Mouse (Mus musculus) myocyte (in vitro differentiated cells): ENCODE results near the gene Atp11b. TPM values are rescaled to one million over a fixed set of nuclear protein-coding genes. Genes with fewer than 3 reads are reported as not detected.

ENCODE experiments used
- H3K27me3 ChIP-seq: one replicate; pipeline ENCODE4 v1.6.1; 2011; ENCODE audit not compliant: control insufficient read depth, insufficient read depth, insufficient read length
- H3K36me3 ChIP-seq: one replicate; pipeline ENCODE4 v1.6.1; 2011; ENCODE audit not compliant: control insufficient read depth, insufficient read depth
- H3K4me2 ChIP-seq: one replicate; pipeline ENCODE4 v1.6.1; 2011; ENCODE audit warnings: low read depth, control low read depth
- H3K4me3 ChIP-seq: one replicate; pipeline ENCODE4 v1.5.1; 2011; ENCODE audit warnings: mild to moderate bottlenecking, control low read depth, moderate library complexity
- H3K79me2 ChIP-seq: one replicate; pipeline ENCODE4 v1.6.1; 2011; ENCODE audit not compliant: control insufficient read depth, insufficient read depth
- H3ac ChIP-seq: one replicate; pipeline ENCODE4 v1.6.1; 2011; ENCODE audit not compliant: control insufficient read depth, insufficient read length
- CEBPB ChIP-seq: IDR thresholded peaks from 2 replicates; pipeline ENCODE4 v1.6.1; 2011; ENCODE audit warnings: mild to moderate bottlenecking, moderate library complexity; ENCODE audit not compliant: poor library complexity, insufficient read depth, severe bottlenecking
- E2F4 ChIP-seq: IDR thresholded peaks from one replicate; pipeline ENCODE4 v1.6.1; 2011; ENCODE audit warnings: mild to moderate bottlenecking, control low read depth, moderate library complexity; ENCODE audit not compliant: insufficient read depth
- MAX ChIP-seq: IDR thresholded peaks from one replicate; pipeline ENCODE4 v1.6.1; 2011; ENCODE audit warnings: low read depth, mild to moderate bottlenecking, control low read depth
- MYOD1 ChIP-seq, 3 experiments: IDR thresholded peaks; one replicate each; pipeline ENCODE4 v1.6.1; 2011; ENCODE audit warnings: control low read depth in 2 of 3, low read depth in 2 of 3, mild to moderate bottlenecking in 2 of 3, moderate library complexity in 1 of 3; ENCODE audit not compliant: insufficient read length in 2 of 3, control insufficient read depth in 1 of 3
- MYOG ChIP-seq, 3 experiments: IDR thresholded peaks; one replicate each; pipeline ENCODE4 v1.6.1; 2011; ENCODE audit warnings: control low read depth in 2 of 3, low read depth in 2 of 3, mild to moderate bottlenecking in 2 of 3; ENCODE audit not compliant: insufficient read length in 2 of 3, control insufficient read depth in 1 of 3, insufficient read depth in 1 of 3
- POLR2A ChIP-seq: IDR thresholded peaks from one replicate; pipeline ENCODE4 v1.6.1; 2011; ENCODE audit warnings: low read depth, mild to moderate bottlenecking, control low read depth, moderate library complexity; ENCODE audit not compliant: insufficient read length
- POLR2AphosphoS2 ChIP-seq: IDR thresholded peaks from one replicate; pipeline ENCODE4 v1.6.1; 2011; ENCODE audit warnings: low read depth, control low read depth; ENCODE audit not compliant: insufficient read length
- REST ChIP-seq: IDR thresholded peaks from one replicate; pipeline ENCODE4 v1.6.1; 2011; ENCODE audit warnings: mild to moderate bottlenecking, control low read depth, moderate library complexity; ENCODE audit not compliant: insufficient read depth, insufficient read length
- SRF ChIP-seq: IDR thresholded peaks from one replicate; pipeline ENCODE4 v1.6.1; 2011; ENCODE audit warnings: low read depth; ENCODE audit not compliant: control insufficient read depth, insufficient read length
- TCF12 ChIP-seq: IDR thresholded peaks from one replicate; pipeline ENCODE4 v1.6.1; 2011; ENCODE audit warnings: mild to moderate bottlenecking, control low read depth; ENCODE audit not compliant: poor library complexity, insufficient read depth, severe bottlenecking
- TCF3 ChIP-seq: IDR thresholded peaks from one replicate; pipeline ENCODE4 v1.6.1; 2011; ENCODE audit warnings: low read depth, control low read depth; ENCODE audit not compliant: insufficient read length
- USF1 ChIP-seq: IDR thresholded peaks from one replicate; pipeline ENCODE4 v1.6.1; 2011; ENCODE audit warnings: low read depth, mild to moderate bottlenecking, control low read depth, moderate library complexity
- polyA plus RNA-seq: library from polyadenylated mRNA; unstranded; fragments of >200 nt; fragmentation: generic; extraction: Trizol; gene quantifications from one replicate; pipeline ENCODE4 v1.2.1, GENCODE M21; 2012; ENCODE audit warnings: missing spikeins

Atp11b gene
- polyA plus RNA-seq, 1 experiment: 5.6 TPM

- H3K36me3 ChIP-seq: no peaks in the 10 kb centered on the region
- H3ac ChIP-seq: no peak overlapping the region
- no peaks in the 10 kb centered on the region for H3K27me3 ChIP-seq
- H3K4me3 ChIP-seq: no peak overlapping the region
- no peak for TF ChIP-seq REST
- TF ChIP-seq SRF: no peak
- TF ChIP-seq MAX: no peak
- no peak for TF ChIP-seq USF1
- TF ChIP-seq TCF3: no peak
- H3K4me2 ChIP-seq: no peak overlapping the region
- H3K79me2 ChIP-seq: peaks cover 42% of the 10 kb centered on the region
Observed at GRCm38 (mm10) chr3:35762735-35763134, 8.8 kb downstream of the Atp11b start.

GRCm38 (mm10) chr3:35764637-35765617 is 11.0 kb downstream of the Atp11b start:
- Histone ChIP-seq H3K36me3 (no peaks in the 10 kb centered on the region), H3K4me2 (peak overlapping the region; percentile 75), H3K79me2 (peaks cover 30% of the 10 kb centered on the region), H3K27me3 (no peaks in the 10 kb centered on the region), H3ac (no peak overlapping the region), H3K4me3 (no peak overlapping the region)
- TF ChIP-seq USF1: peak; percentile 19
- TF ChIP-seq REST: no peak

GRCm38 (mm10) chr3:35779748-35780147 is 25.8 kb downstream of the Atp11b start:
- Histone ChIP-seq H3K27me3 (no peaks in the 10 kb centered on the region), H3K79me2 (no peaks in the 10 kb centered on the region), H3K36me3 (peaks cover 3% of the 10 kb centered on the region), H3K4me3 (no peak overlapping the region), H3ac (no peak overlapping the region), H3K4me2 (no peak overlapping the region)
- TF ChIP-seq CEBPB (no peak), USF1 (no peak), POLR2A (no peak), MYOD1 (IDR thresholded peaks at IDR 0.05; ENCODE audit: control insufficient read depth in 1 of 3, insufficient read length in 2 of 3, low read depth in 2 of 3) (no peak), SRF (no peak), E2F4 (no peak), POLR2AphosphoS2 (no peak)

GRCm38 (mm10) chr3:35802040-35802439 is 48.1 kb downstream of the Atp11b start:
- Histone ChIP-seq H3ac (no peak overlapping the region), H3K27me3 (no peaks in the 10 kb centered on the region), H3K36me3 (peaks cover 38% of the 10 kb centered on the region), H3K4me2 (no peak overlapping the region), H3K4me3 (no peak overlapping the region), H3K79me2 (no peaks in the 10 kb centered on the region)
- TF ChIP-seq USF1 (no peak), TCF12 (no peak), E2F4 (no peak), MYOD1 (IDR thresholded peaks at IDR 0.05; ENCODE audit: control insufficient read depth in 1 of 3, insufficient read length in 2 of 3, low read depth in 2 of 3) (no peak), MYOG (IDR thresholded peaks at IDR 0.05; ENCODE audit: control insufficient read depth in 1 of 3, insufficient read depth in 1 of 3, insufficient read length in 2 of 3, low read depth in 2 of 3) (no peak), TCF3 (no peak), SRF (no peak), POLR2A (no peak), MAX (no peak), CEBPB (no peak), REST (no peak)

GRCm38 (mm10) chr3:35819887-35820286 is 66.0 kb downstream of the Atp11b start:
- Histone ChIP-seq H3ac (no peak overlapping the region), H3K36me3 (peaks cover 14% of the 10 kb centered on the region)

More at GRCm38 (mm10) chr3:35819887-35820286, 66.0 kb downstream of the Atp11b start:
- Histone ChIP-seq H3K4me3 (no peak overlapping the region), H3K27me3 (no peaks in the 10 kb centered on the region), H3K4me2 (no peak overlapping the region), H3K79me2 (no peaks in the 10 kb centered on the region)
- TF ChIP-seq E2F4 (no peak), USF1 (no peak), MAX (no peak), MYOD1 (IDR thresholded peaks at IDR 0.05; ENCODE audit: control insufficient read depth in 1 of 3, insufficient read length in 2 of 3, low read depth in 2 of 3) (no peak), MYOG (IDR thresholded peaks at IDR 0.05; ENCODE audit: control insufficient read depth in 1 of 3, insufficient read depth in 1 of 3, insufficient read length in 2 of 3, low read depth in 2 of 3) (no peak), POLR2A (no peak), CEBPB (no peak), SRF (no peak), REST (no peak), TCF12 (no peak), POLR2AphosphoS2 (no peak), TCF3 (no peak)
